Mouse (Mus musculus) kidney, adult 8-10 months (tissue): ENCODE measurements around the gene Abcc6.

Experiments
- DNase-seq, 2 experiments: peaks; one replicate each; pipeline ENCODE4 v3.0.0; 2022

Abcc6 gene

DNA sequence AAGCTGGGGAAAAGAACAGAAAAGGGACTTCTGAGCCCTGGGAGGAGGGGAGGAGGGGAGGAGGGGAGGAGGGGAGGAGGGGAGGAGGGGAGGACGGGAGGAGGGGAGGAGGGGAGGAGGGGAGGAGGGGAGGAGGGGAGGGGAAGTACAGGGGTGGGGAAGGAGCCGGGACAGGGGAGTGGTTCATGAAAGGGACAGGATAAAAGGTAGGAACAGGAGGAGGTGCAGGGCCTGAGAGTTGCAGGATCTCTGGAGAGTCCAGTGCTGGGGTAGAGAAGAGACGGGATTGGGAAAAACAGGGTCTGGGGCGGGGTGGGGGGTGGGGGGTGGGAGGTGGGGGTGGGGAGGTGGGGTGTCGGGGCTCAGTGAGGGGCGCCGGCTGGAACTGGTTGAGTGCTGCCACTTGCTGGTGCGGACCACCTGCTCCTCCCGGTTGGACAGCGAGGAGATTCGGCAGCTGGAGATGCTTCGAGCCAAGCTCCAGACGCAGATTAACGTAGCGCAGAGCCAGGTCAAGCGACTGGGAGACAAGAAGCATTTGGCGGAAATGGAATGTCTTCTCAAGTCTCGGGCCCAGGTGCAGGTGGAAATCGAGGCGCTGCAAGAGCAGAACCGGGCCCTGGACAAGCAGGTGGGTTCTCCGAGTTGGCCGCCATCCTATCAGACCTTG lies 101.3 kb downstream of the Abcc6 start:
- no peak for DNase-seq

- DNase-seq = peak in 1 of 2 experiments; percentile 42
Observed at GRCm38 (mm10) chr7:45924429-45924816, 105.7 kb downstream of the Abcc6 start.

DNA sequence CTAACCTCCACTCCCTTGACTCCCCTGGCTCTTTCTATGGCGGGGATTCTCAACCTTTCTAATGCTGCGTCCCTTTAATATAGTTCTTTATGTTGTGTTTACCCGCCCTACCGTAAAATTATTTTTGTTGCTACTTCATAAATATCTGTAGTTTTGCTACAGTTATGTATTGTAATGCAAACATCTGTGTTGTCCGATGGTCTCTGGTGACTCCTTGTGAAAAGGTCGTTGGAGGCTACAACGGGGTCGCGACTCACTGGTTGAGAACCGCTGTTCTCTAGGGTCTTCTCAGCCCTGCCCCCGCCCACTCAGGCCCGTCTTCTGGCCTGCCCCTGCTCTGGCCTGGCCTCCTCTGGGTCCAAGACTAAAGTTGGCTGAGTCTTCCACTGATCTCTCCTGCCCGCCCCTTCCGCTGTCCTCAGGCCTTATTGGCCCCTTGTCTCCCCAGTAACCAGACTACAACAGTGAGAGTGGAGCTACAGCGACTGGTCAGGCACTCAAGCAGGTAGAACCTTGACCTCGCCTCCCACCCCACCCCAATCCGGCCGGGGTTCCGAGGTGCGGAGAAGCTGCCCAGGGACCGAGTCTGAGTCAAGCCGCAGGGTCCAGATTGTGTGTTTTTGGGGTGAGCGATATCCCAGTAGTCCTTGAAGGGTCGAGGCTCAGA lies 106.2 kb downstream of the Abcc6 start, which contains the start of gene Ccdc114:
Gene Ccdc114, plus strand, starts transcription at position 311 of the 667 bp plus-strand sequence.
- DNase-seq = peak; percentile 87 to 91

- peak; percentile 94 to 95 for DNase-seq
Observed at GRCm38 (mm10) chr7:45922928-45923761, 107.0 kb downstream of the Abcc6 start.

DNA sequence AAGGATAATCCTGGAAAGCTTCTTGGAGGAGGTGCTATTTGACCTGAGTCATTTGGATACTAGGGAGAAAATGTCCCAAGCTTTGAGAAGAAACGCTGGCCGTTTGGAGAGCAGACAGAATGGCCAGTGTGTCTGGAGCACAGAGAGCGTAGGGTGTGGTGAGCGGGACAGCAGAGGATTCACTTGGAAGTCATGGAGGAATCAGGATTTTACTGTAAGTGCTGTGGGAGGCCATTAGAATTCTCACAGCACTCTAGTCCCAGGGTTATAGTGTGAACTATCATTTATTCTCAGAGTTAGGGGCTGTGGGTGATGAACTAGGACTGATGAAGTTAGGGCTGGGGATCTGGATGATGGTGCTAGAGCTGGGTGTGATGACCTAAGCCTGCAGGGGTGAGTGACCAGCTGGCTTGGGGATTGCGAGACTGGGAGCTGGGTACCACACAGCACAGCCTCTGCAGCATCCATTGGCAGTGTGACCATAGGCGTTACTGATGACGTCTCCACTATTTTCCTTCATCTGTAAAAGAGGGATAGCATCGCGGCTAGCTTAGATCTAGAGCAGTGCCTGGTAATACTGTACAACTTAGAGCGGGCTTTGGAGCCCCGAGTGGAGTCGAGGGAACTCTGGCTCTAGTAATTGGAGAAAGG lies 108.0 kb downstream of the Abcc6 start:
- DNase-seq = no peak

DNA sequence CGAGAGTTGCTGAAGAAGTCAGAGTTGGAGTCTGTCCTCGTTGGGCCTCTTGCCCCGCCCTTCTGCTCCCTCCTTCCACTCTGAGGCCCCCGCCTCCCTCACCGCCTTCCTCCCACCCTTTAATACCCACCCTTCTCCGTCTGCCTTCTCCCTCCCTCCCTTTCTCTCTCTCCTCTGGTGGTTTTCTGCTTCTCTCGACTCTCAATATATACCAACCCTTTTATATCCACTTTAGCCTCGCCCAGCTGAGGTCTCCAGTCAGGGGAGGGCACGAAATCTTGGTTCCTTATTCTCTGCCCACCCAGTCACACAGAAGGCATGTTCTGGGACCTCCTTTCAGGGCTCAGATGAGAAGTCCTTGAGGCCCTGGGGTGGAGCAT lies 108.9 kb downstream of the Abcc6 start, which contains the start of gene Emp3:
Gene Emp3, minus strand, starts transcription at position 163 of the 380 bp plus-strand sequence.
- no peak for DNase-seq

- DNase-seq = no peak
Observed at GRCm38 (mm10) chr7:45920583-45921241, 109.4 kb downstream of the Abcc6 start.

GRCm38 (mm10) chr7:45919761-45920160 lies 110.3 kb downstream of the Abcc6 start:
- DNase-seq = no peak

DNA sequence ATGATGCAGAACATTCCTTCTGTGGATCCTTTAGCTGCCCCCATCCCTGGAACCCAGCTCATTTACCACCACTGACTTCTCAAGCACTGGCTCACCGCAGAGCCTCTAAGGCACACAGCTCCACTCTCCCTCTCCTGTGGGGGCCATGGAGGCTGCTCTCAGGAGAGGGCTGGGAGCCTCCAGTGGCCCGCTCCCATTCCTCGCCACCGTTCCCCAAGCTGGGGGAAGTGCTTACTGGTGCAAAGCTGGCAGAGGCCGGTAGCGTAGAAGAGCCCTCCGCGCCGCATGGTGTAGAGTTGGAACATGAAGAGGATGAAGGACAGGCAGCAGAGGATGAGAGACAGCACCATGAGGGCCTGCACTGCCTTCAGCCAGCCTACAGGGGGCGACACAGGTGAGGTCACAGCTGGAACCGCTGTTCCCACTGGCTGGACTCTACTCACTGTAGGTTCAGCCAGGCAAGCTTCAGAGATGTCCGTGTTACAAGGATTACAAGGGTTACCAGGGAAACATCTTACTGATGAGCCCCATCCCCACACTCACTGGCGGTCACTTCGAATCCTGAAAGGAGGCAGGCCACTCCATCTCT lies 110.9 kb downstream of the Abcc6 start:
- DNase-seq = no peak

DNA sequence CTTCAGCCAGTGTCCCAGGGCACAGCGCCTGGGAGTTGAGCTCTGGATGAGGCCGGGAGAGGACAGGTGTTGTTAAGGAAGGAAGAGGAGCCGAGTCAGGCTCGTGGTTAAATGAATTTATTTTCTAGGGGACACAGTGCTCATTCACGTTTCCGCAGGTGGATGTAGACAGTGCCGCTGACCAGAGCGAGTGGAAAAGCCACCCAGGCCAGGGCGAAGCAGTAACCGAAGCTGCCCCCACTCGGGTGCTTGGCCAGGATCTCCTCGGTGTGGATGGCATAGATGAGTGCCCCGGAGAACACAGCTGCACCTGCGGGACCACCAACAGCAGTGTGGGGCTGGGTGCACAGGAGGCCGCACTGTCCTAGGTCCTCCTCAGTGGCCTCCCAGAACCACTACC lies 112.2 kb downstream of the Abcc6 start:
- no peak for DNase-seq
